Mouse (Mus musculus) kidney, adult 2 months (tissue): Measurements from ENCODE around the gene Pax1.

ENCODE experiments used
- CTCF ChIP-seq: fragments of 200-500 bp; conservative IDR thresholded peaks from 2 replicates; pipeline ENCODE4 v1.5.1; 2011; ENCODE audit warnings: low read depth, mild to moderate bottlenecking, control low read depth, low read length, moderate library complexity, mixed read lengths; ENCODE audit not compliant: insufficient read depth, insufficient read length
- POLR2A ChIP-seq: fragments of 200-500 bp; IDR thresholded peaks from one replicate; pipeline ENCODE4 v1.6.1; 2011; ENCODE audit warnings: low read depth, low read length, control low read depth

GRCm38 (mm10) chr2:147359716-147360115 lies 2.0 kb upstream of the Pax1 start:
- TF ChIP-seq POLR2A (no peak), CTCF (no peak)
